Mouse (Mus musculus) heart, adult 2 months (tissue): Measurements from ENCODE around the gene Wwox. TPM values are rescaled to one million over a fixed set of nuclear protein-coding genes. Genes with fewer than 3 reads are reported as not detected.

ENCODE experiments used
- DNase-seq, 2 experiments: peaks; one replicate each; pipeline ENCODE4 v3.0.0; 2021
- H3K27ac ChIP-seq: fragments of 200-600 bp; 2 replicates; pipeline ENCODE4 v1.8.1; 2022
- H3K27me3 ChIP-seq: fragments of 200-500 bp; 2 replicates; pipeline ENCODE4 v1.6.1; 2012; ENCODE audit warnings: mild to moderate bottlenecking, low read length, inconsistent platforms, mixed read lengths; ENCODE audit not compliant: control insufficient read depth, insufficient read depth
- H3K36me3 ChIP-seq: fragments of 200-500 bp; 2 replicates; pipeline ENCODE4 v1.6.1; 2012; ENCODE audit warnings: low read length, inconsistent platforms; ENCODE audit not compliant: control insufficient read depth, insufficient read depth
- H3K4me1 ChIP-seq: fragments of 200-500 bp; 2 replicates; pipeline ENCODE4 v1.6.1; 2011; ENCODE audit warnings: low read length; ENCODE audit not compliant: control insufficient read depth, insufficient read depth
- H3K4me3 ChIP-seq: fragments of 200-600 bp; 2 replicates; pipeline ENCODE4 v1.8.1; 2022
- H3K79me2 ChIP-seq: fragments of 200-500 bp; replicated peaks from 2 replicates; pipeline ENCODE4 v1.6.1; 2012; ENCODE audit warnings: mild to moderate bottlenecking, inconsistent platforms, low read length, moderate library complexity, mixed read lengths; ENCODE audit not compliant: control insufficient read depth, insufficient read depth
- H3K9ac ChIP-seq: fragments of 200-500 bp; 2 replicates; pipeline ENCODE4 v1.6.1; 2012; ENCODE audit warnings: low read depth, mild to moderate bottlenecking, control low read depth, inconsistent platforms, low read length, mixed read lengths
- CTCF ChIP-seq: fragments of 200-600 bp; IDR thresholded peaks from 2 replicates; pipeline ENCODE4 v1.8.1; 2022; ENCODE audit warnings: antibody characterized with exemption, mild to moderate bottlenecking, moderate library complexity
- EP300 ChIP-seq: fragments of 200-500 bp; IDR thresholded peaks from 2 replicates; pipeline ENCODE4 v1.6.1; 2011; ENCODE audit warnings: low read depth, low read length, control low read depth; ENCODE audit not compliant: insufficient read depth
- POLR2A ChIP-seq: fragments of 200-500 bp; IDR thresholded peaks from 2 replicates; pipeline ENCODE4 v1.6.1; 2011; ENCODE audit warnings: mild to moderate bottlenecking, low read depth, low read length, control low read depth; ENCODE audit not compliant: insufficient read depth
- WGBS: fragments of 180-500 bp; shearing (Covaris S2); methylation state at CpG from one replicate; pipeline ENCODE4 v1.1.7; 2018; 5-methylcytosine and 5-hydroxymethylcytosine counted together
- intact Hi-C: fragments of 180-260 bp; cut with DNase I; formaldehyde crosslinking; loops from one replicate; pipeline ENCODE4 v1.15.1; 2025
- polyA plus RNA-seq: library from polyadenylated mRNA; depleted of rRNA; stranded (reverse); fragments of >200 nt; gene quantifications from 2 replicates; pipeline ENCODE4 v1.2.3, GENCODE M21; 2012
- total RNA-seq, 2 experiments: library from RNA; stranded (reverse); gene quantifications; 2 replicates each; pipeline ENCODE4 v1.2.3; 2021

Wwox gene
- total and polyA plus RNA-seq, 3 experiments: 3.3 to 4.6 (median 4.6) TPM

DNA sequence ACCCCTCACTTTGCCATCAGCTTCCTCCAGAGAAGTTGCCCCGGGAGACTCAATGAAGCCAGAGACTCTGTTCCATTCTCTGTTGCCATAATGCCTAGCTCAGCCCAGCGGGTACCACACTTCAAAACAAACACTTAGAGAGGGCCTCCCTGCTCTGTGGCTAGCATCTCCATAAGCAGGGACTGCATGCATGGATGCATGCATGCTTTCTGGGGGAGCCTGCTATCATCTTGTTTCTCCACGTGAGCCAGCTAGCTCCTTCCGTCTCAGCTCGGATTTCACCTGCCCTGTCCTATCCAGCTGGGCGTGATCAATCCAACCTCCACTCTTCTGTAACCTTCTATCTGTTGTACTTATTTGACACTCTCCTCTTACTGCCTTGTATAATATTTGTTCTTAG lies 675.0 kb downstream of the Wwox start:
- Histone ChIP-seq H3K9ac (no peak overlapping the region), H3K79me2 (no peaks in the 10 kb centered on the region; the same call in 1 of the 2 replicates), H3K27me3 (no peaks in the 10 kb centered on the region), H3K4me3 (no peak overlapping the region), H3K27ac (no peak overlapping the region), H3K4me1 (peaks cover 2% of the 10 kb centered on the region; the same call in 1 of the 2 replicates), H3K36me3 (no peaks in the 10 kb centered on the region)
- WGBS: 83% methylated on average over 6 of the region's 6 CpGs
- no peak for TF ChIP-seq EP300
- intact Hi-C loops: no loop called here
- DNase-seq: no peak

DNA sequence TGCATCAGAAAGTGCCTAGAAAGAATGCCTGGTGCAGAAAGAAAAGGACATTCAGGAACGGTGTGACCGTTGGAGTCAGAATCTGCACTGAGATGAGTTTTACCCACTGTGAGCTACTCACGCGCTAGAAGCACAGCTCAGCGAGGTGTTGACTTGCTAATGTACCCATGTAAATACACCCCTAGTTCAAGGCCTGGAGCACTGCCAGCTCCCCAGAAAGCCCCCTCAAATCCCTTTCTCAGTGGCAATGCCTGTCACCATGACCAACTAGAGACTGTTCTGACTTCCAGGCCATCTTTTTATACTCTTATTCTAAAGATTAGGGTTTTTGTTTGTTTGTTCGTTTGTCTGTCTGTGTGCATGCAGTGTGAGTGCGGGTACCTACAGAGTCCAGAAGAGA lies 686.6 kb downstream of the Wwox start:
- TF ChIP-seq EP300: no peak
- no peak for TF ChIP-seq CTCF
- TF ChIP-seq POLR2A: no peak
- Histone ChIP-seq H3K36me3 (no peaks in the 10 kb centered on the region), H3K9ac (no peak overlapping the region), H3K27ac (no peak overlapping the region), H3K79me2 (no peaks in the 10 kb centered on the region), H3K4me3 (no peak overlapping the region), H3K4me1 (no peaks in the 10 kb centered on the region), H3K27me3 (no peaks in the 10 kb centered on the region)
- WGBS: 85% methylated on average over 7 of the region's 7 CpGs
- intact Hi-C loops: no loop called here
- no peak for DNase-seq

DNA sequence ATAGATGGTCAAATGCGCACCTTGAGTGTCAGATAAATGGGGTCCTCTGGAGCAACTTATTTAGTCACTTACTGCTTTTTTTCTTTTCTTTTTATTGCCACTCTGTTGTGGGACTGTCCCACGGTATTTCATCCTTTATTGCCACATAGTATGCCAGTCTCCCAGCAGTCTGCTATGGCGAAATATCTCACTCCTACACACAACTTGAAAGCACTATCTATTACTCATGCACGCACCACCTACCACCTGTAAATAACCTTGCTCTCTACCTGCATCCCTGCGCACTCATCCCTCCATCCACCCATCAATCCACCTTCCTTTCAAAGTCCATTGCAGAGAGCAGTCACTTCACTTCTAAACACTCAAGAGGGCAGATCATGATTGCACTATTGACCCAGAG lies 687.2 kb downstream of the Wwox start:
- intact Hi-C loops: no loop called here
- Histone ChIP-seq H3K4me3 (no peak overlapping the region), H3K27me3 (no peaks in the 10 kb centered on the region), H3K9ac (no peak overlapping the region), H3K79me2 (no peaks in the 10 kb centered on the region), H3K36me3 (no peaks in the 10 kb centered on the region), H3K4me1 (no peaks in the 10 kb centered on the region), H3K27ac (no peak overlapping the region)
- no peak for DNase-seq
- no peak for TF ChIP-seq EP300
- no peak for TF ChIP-seq POLR2A
- no peak for TF ChIP-seq CTCF
- 89% methylated on average over 5 of the region's 5 CpGs for WGBS

DNA sequence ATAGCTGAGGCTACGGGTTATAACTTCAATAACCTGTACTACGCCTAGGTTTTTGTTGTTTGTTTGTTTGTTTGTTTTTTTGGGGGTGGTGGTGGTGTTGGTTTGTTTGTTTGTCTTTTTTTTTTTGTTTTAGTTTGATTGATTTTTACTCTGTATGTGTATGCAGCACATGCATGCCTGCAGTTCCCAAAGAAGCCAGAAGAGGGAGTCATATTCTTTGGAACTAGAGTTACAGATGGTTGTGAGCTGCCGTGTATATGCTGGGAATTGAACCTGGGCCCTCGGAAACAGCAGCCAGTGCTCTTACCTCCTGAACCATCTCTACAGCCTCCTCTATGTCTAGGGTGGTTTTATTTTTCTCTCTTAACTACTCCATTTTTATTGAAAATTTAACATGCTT lies 689.9 kb downstream of the Wwox start:
- Histone ChIP-seq H3K36me3 (no peaks in the 10 kb centered on the region), H3K4me1 (no peaks in the 10 kb centered on the region), H3K79me2 (no peaks in the 10 kb centered on the region), H3K4me3 (no peak overlapping the region), H3K9ac (no peak overlapping the region), H3K27ac (no peak overlapping the region), H3K27me3 (no peaks in the 10 kb centered on the region)
- TF ChIP-seq CTCF: peak; percentile 36
- no peak for TF ChIP-seq EP300
- WGBS: 96% methylated on average over 4 of the region's 4 CpGs
- intact Hi-C loops: no loop called here
- DNase-seq: no peak

DNA sequence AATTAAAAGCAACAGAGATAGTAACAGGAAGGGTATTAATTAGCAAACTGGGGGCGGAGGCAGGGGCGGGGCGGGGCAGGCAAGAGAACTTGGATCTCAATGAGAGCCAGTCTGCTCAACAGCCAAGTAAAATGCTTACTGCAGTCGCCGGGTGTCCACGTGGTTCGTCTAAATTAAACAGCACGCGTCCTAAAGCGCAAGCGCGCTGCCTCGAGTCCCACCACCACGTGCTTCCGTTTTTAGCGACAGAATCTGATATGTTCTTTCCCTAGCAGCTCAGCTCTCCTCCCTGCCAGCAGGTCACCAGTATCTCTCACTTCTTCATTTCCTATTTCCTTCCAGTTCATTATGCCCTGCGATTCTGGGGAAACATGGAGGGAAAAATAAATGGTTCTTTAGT lies 693.7 kb downstream of the Wwox start:
- Histone ChIP-seq H3K4me3 (no peak overlapping the region), H3K27ac (no peak overlapping the region), H3K9ac (no peak overlapping the region), H3K36me3 (no peaks in the 10 kb centered on the region), H3K27me3 (no peaks in the 10 kb centered on the region), H3K79me2 (no peaks in the 10 kb centered on the region), H3K4me1 (no peaks in the 10 kb centered on the region)
- WGBS: 54% methylated on average over 17 of the region's 17 CpGs
- intact Hi-C loops: no loop called here
- no peak for DNase-seq
- no peak for TF ChIP-seq POLR2A
- no peak for TF ChIP-seq CTCF
- TF ChIP-seq EP300: no peak

DNA sequence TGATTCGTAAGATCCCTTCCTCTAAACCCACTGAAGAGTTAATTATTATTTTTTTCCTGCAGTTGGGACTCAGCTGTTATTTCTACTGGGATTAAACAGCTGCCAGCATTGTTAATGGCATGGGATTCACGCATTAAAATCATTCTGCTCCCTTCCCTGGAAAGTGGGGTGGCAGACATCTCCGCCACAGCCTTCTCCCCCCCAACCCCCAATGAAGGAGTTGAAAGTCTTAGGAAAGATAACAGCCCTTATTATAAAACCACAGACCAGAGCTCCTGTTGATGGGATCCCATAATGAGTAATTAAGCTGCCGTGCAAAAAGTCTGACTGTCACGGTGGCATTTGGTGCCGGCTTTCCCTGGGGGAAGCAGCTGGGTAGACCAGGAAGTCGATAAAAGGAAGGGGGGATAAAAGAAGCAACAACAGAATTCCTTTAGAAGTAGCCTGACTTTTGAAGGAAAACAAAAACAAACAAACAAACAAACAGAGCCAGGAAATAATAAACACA lies 694.3 kb downstream of the Wwox start:
- Histone ChIP-seq H3K27ac (no peak overlapping the region), H3K27me3 (no peaks in the 10 kb centered on the region), H3K9ac (no peak overlapping the region), H3K79me2 (no peaks in the 10 kb centered on the region), H3K36me3 (no peaks in the 10 kb centered on the region), H3K4me3 (no peak overlapping the region), H3K4me1 (no peaks in the 10 kb centered on the region)
- intact Hi-C loops: no loop called here
- TF ChIP-seq EP300: no peak
- no peak for TF ChIP-seq POLR2A
- no peak for TF ChIP-seq CTCF
- no peak for DNase-seq
- WGBS: 68% methylated on average over 7 of the region's 7 CpGs
